Mouse (Mus musculus) G1E (cell line): ENCODE measurements around the gene Slc22a23. TPM values are rescaled to one million over a fixed set of nuclear protein-coding genes. Genes with fewer than 3 reads are reported as not detected.

Source experiments
- ATAC-seq: 2 replicates; pipeline ENCODE4 v1.8.0; 2016; ENCODE audit warnings: mild to moderate bottlenecking; ENCODE audit not compliant: insufficient number of reproducible peaks, poor library complexity, low FRiP score, severe bottlenecking; ENCODE audit errors: extremely low read depth
- DNase-seq: peaks from one replicate; pipeline ENCODE4 v3.0.0; 2012; ENCODE audit warnings: low spot score
- H3K27me3 ChIP-seq: 2 replicates; pipeline ENCODE4 v1.6.1; 2012; ENCODE audit warnings: mild to moderate bottlenecking, low read length, inconsistent platforms; ENCODE audit not compliant: insufficient read depth
- H3K36me3 ChIP-seq: replicated peaks from 2 replicates; pipeline ENCODE3; 2012; ENCODE audit warnings: mild to moderate bottlenecking, inconsistent platforms
- H3K4me1 ChIP-seq: 2 replicates; pipeline ENCODE4 v1.6.1; 2012; ENCODE audit warnings: low read depth, low read length, inconsistent platforms, mixed read lengths; ENCODE audit not compliant: insufficient read depth
- H3K4me3 ChIP-seq: 2 replicates; pipeline ENCODE4 v1.5.1; 2012; ENCODE audit warnings: low read depth, mild to moderate bottlenecking, inconsistent platforms, low read length, moderate library complexity, mixed read lengths
- H3K9me3 ChIP-seq: replicated peaks from 2 replicates; pipeline ENCODE4 v1.6.1; 2012; ENCODE audit warnings: inconsistent platforms
- CTCF ChIP-seq: IDR thresholded peaks from 2 replicates; pipeline ENCODE4 v1.5.1; 2012; ENCODE audit warnings: low read depth, low read length, inconsistent platforms, mixed read lengths
- GATA1 ChIP-seq: IDR thresholded peaks from 2 replicates; pipeline ENCODE4 v1.6.1; 2012; ENCODE audit warnings: borderline replicate concordance, low read length, inconsistent platforms, mixed read lengths
- GATA2 ChIP-seq: IDR thresholded peaks from 2 replicates; pipeline ENCODE4 v1.6.1; 2012; ENCODE audit warnings: low read depth, low read length, inconsistent platforms, borderline replicate concordance
- POLR2AphosphoS5 ChIP-seq: IDR thresholded peaks from 2 replicates; pipeline ENCODE4 v1.6.1; 2012; ENCODE audit warnings: low read depth, low read length, inconsistent platforms; ENCODE audit not compliant: insufficient replicate concordance
- TAL1 ChIP-seq: conservative IDR thresholded peaks from 2 replicates; pipeline ENCODE4 v1.6.1; 2012; ENCODE audit warnings: low read depth, low read length, inconsistent platforms, mixed read lengths
- polyA plus RNA-seq: library from polyadenylated mRNA; stranded (reverse); fragments of >175 nt; gene quantifications from 2 replicates; pipeline ENCODE4 v1.2.3, GENCODE M21; 2012
- total RNA-seq, 2 experiments: library from RNA; stranded (forward) in 1 of 2; stranded (reverse) in 1 of 2; fragments of 200-1000 nt in 1 of 2; fragments of >200 nt in 1 of 2; fragmentation: Nextera tagmentation in 1 of 2; gene quantifications; 2 replicates each; pipeline ENCODE4 v1.2.3; 2014 to 2017

Gene Slc22a23
- total and polyA plus RNA-seq, 3 experiments = 18.0 to 68.0 (median 43.8) TPM

- DNase-seq = no peak
Observed at GRCm38 (mm10) chr13:34146916-34147315, 198.1 kb downstream of the Slc22a23 start.

DNA sequence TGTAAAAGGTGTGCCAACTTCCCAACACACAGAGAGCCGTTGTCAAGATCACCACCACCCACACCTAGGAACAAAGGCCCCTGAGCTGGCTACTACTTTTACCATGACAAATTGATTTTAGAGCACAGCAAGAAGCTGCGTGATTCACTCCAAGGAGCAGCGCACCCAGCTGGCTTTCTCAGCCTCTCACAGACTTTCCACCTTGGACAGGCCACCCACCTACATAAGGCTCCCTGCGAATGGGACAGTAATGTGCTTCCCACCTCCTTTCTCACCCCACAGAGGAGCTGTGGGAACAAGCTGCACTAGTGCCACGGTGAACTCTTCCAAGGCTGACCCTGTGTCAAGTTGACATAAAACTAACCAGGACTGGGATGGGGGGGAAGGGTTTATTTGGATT is 201.6 kb downstream of the Slc22a23 start:
- DNase-seq = no peak
- no peak overlapping the region for H3K4me3 ChIP-seq
- no peak for TF ChIP-seq CTCF
- TF ChIP-seq TAL1 = no peak
- no peak for TF ChIP-seq GATA2
- TF ChIP-seq POLR2AphosphoS5 = no peak
- no peak for TF ChIP-seq GATA1
- H3K4me1 ChIP-seq = peaks cover 4% of the 10 kb centered on the region
- H3K27me3 ChIP-seq = peaks cover 14% of the 10 kb centered on the region
- ATAC-seq = no peak
- no peaks in the 10 kb centered on the region for H3K36me3 ChIP-seq
- no peaks in the 10 kb centered on the region for H3K9me3 ChIP-seq

More at GRCm38 (mm10) chr13:34146916-34147315, 198.1 kb downstream of the Slc22a23 start:
- no peak for ATAC-seq
- Histone ChIP-seq H3K4me1 (peaks cover 14% of the 10 kb centered on the region), H3K4me3 (no peak overlapping the region), H3K36me3 (no peaks in the 10 kb centered on the region), H3K9me3 (no peaks in the 10 kb centered on the region), H3K27me3 (peaks cover 38% of the 10 kb centered on the region)
- no peak for TF ChIP-seq CTCF
- no peak for TF ChIP-seq GATA1
- no peak for TF ChIP-seq GATA2
- no peak for TF ChIP-seq POLR2AphosphoS5
- no peak for TF ChIP-seq TAL1

GRCm38 (mm10) chr13:34136605-34137004 is 208.4 kb downstream of the Slc22a23 start:
- DNase-seq (no peak), ATAC-seq (no peak)
- Histone ChIP-seq H3K9me3 (no peaks in the 10 kb centered on the region), H3K27me3 (peaks cover 41% of the 10 kb centered on the region), H3K4me1 (peaks cover 6% of the 10 kb centered on the region), H3K4me3 (no peak overlapping the region), H3K36me3 (no peaks in the 10 kb centered on the region)
- TF ChIP-seq GATA2 (no peak), TAL1 (no peak), GATA1 (no peak), POLR2AphosphoS5 (no peak), CTCF (no peak)

DNA sequence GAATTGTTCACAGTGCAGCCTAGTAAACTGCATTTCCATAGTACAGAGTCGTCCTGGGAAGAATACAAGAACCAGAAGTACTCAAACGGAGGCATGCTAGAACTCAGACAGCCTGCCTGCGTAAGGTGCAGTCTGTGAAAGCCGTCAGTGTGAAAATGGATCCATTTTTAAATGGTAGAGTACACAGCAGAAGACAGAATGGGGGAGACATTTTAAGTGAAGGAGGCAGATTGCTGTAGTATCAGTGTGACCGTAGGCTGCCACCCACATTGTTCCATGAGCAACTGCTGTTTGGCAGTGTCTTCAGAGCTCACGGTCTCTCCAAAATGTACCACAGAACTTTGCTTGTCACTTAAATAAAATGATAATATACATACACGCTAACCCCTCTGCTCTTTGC is 210.7 kb downstream of the Slc22a23 start:
- Histone ChIP-seq H3K9me3 (no peaks in the 10 kb centered on the region), H3K4me3 (no peak overlapping the region), H3K4me1 (peaks cover 29% of the 10 kb centered on the region), H3K27me3 (peaks cover 59% of the 10 kb centered on the region), H3K36me3 (no peaks in the 10 kb centered on the region)
- ATAC-seq = no peak
- DNase-seq = no peak
- TF ChIP-seq POLR2AphosphoS5 = no peak
- TF ChIP-seq CTCF = no peak
- TF ChIP-seq GATA1 = no peak
- no peak for TF ChIP-seq GATA2
- TF ChIP-seq TAL1 = no peak

GRCm38 (mm10) chr13:34133326-34134071 is 211.5 kb downstream of the Slc22a23 start:
- Histone ChIP-seq H3K36me3 (no peaks in the 10 kb centered on the region), H3K4me1 (peaks cover 36% of the 10 kb centered on the region), H3K27me3 (peaks cover 62% of the 10 kb centered on the region), H3K9me3 (no peaks in the 10 kb centered on the region), H3K4me3 (no peak overlapping the region)
- DNase-seq (no peak), ATAC-seq (no peak)
- TF ChIP-seq GATA2 (no peak), POLR2AphosphoS5 (no peak), GATA1 (no peak), TAL1 (no peak), CTCF (no peak)

DNA sequence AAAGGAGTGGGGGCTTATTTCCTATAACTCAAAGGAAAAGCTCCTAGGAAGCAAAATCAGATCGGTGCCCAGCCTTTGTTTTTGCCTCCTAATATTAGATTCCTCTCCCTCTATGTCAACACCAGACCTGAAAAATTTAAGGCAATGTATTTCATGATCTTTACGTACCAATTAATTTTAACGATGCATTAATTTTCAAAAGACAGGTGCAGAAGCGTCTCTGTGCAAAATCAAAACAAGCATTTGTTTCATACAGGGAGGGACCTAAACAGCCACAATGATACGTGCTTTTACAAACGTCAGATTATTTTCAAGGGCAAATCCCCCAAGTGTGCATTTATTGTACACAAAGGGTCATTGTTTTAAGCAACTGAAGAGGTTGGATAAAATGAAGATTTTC is 212.1 kb downstream of the Slc22a23 start:
- no peaks in the 10 kb centered on the region for H3K9me3 ChIP-seq
- no peak for ATAC-seq
- H3K36me3 ChIP-seq = no peaks in the 10 kb centered on the region
- H3K4me1 ChIP-seq = peaks cover 36% of the 10 kb centered on the region
- H3K27me3 ChIP-seq = peaks cover 60% of the 10 kb centered on the region
- DNase-seq = no peak
- no peak overlapping the region for H3K4me3 ChIP-seq
- no peak for TF ChIP-seq GATA1
- no peak for TF ChIP-seq GATA2
- no peak for TF ChIP-seq TAL1
- TF ChIP-seq POLR2AphosphoS5 = no peak
- TF ChIP-seq CTCF = no peak
